Mouse (Mus musculus) small intestine, adult 2 months (tissue): ENCODE measurements around the gene Baat.

ENCODE experiments used
- CTCF ChIP-seq: fragments of 200-500 bp; IDR thresholded peaks from 2 replicates; pipeline ENCODE4 v1.5.1; 2012; ENCODE audit warnings: low read depth, mild to moderate bottlenecking, control low read depth, inconsistent platforms, low read length, moderate library complexity, mixed read lengths; ENCODE audit not compliant: insufficient replicate concordance, insufficient read length; ENCODE audit errors: extremely low read depth
- POLR2A ChIP-seq: fragments of 200-500 bp; IDR thresholded peaks from 2 replicates; pipeline ENCODE4 v1.6.1; 2012; ENCODE audit warnings: low read depth, mild to moderate bottlenecking, control low read depth, inconsistent platforms, low read length, moderate library complexity

GRCm38 (mm10) chr4:49546026-49546425, 39.7 kb upstream of the Baat start:
- TF ChIP-seq CTCF (no peak), POLR2A (no peak)
